Mouse (Mus musculus): ENCODE measurements around the gene Tapbp. TPM values are rescaled to one million over a fixed set of nuclear protein-coding genes. Genes with fewer than 3 reads are reported as not detected.
"Not testable (repeated sequence)": the region's sequence is repeated elsewhere in the genome, so short reads cannot be mapped to it uniquely, and the experiment has no call there.

Gene Tapbp
- total RNA-seq, 1 experiment from 2014 or later, result 198 TPM

- ATAC-seq (ENCODE audit: extremely low read depth, insufficient number of reproducible peaks, low FRiP score, poor library complexity, severe bottlenecking), result no peak
Observed at GRCm38 (mm10) chr17:33902079-33902478, 13.6 kb upstream of the Tapbp start.

GRCm38 (mm10) chr17:33902491-33902890 lies 13.2 kb upstream of the Tapbp start:
- no peak for ATAC-seq (ENCODE audit: extremely low read depth, insufficient number of reproducible peaks, low FRiP score, poor library complexity, severe bottlenecking)

GRCm38 (mm10) chr17:33903911-33904651 lies 11.6 kb upstream of the Tapbp start:
- ATAC-seq (ENCODE audit: extremely low read depth, insufficient number of reproducible peaks, low FRiP score, poor library complexity, severe bottlenecking), result not testable (repeated sequence)

GRCm38 (mm10) chr17:33904835-33905234 lies 10.9 kb upstream of the Tapbp start, which contains the start of gene Platr17:
Gene Platr17, plus strand, starts transcription at chr17:33905135.
- not testable (repeated sequence) for ATAC-seq (ENCODE audit: extremely low read depth, insufficient number of reproducible peaks, low FRiP score, poor library complexity, severe bottlenecking)

GRCm38 (mm10) chr17:33908331-33909076 lies 7.2 kb upstream of the Tapbp start:
- ATAC-seq (ENCODE audit: extremely low read depth, insufficient number of reproducible peaks, low FRiP score, poor library complexity, severe bottlenecking), result peak; percentile 4; the same call in 1 of the 2 replicates

- ATAC-seq (ENCODE audit: extremely low read depth, insufficient number of reproducible peaks, low FRiP score, poor library complexity, severe bottlenecking), result peak; percentile 88
Observed at GRCm38 (mm10) chr17:33909077-33909868, 6.4 kb upstream of the Tapbp start, which contains the start of gene Daxx. Gene Daxx, plus strand, starts transcription at chr17:33909414.

GRCm38 (mm10) chr17:33909869-33910250 lies 5.8 kb upstream of the Tapbp start:
- ATAC-seq (ENCODE audit: extremely low read depth, insufficient number of reproducible peaks, low FRiP score, poor library complexity, severe bottlenecking), result no peak

- no peak for ATAC-seq (ENCODE audit: extremely low read depth, insufficient number of reproducible peaks, low FRiP score, poor library complexity, severe bottlenecking)
Observed at GRCm38 (mm10) chr17:33910346-33911051, 5.2 kb upstream of the Tapbp start.

- ATAC-seq (ENCODE audit: extremely low read depth, insufficient number of reproducible peaks, low FRiP score, poor library complexity, severe bottlenecking), result no peak
Observed at GRCm38 (mm10) chr17:33911052-33911812, 4.5 kb upstream of the Tapbp start.

GRCm38 (mm10) chr17:33911813-33912414 lies 3.8 kb upstream of the Tapbp start:
- ATAC-seq (ENCODE audit: extremely low read depth, insufficient number of reproducible peaks, low FRiP score, poor library complexity, severe bottlenecking), result no peak

- ATAC-seq (ENCODE audit: extremely low read depth, insufficient number of reproducible peaks, low FRiP score, poor library complexity, severe bottlenecking), result no peak
Observed at GRCm38 (mm10) chr17:33913264-33913663, 2.4 kb upstream of the Tapbp start.

- no peak for ATAC-seq (ENCODE audit: extremely low read depth, insufficient number of reproducible peaks, low FRiP score, poor library complexity, severe bottlenecking)
Observed at GRCm38 (mm10) chr17:33913905-33914304, 1.8 kb upstream of the Tapbp start.

- no peak for ATAC-seq (ENCODE audit: extremely low read depth, insufficient number of reproducible peaks, low FRiP score, poor library complexity, severe bottlenecking)
Observed at GRCm38 (mm10) chr17:33914969-33915391, 719 bp upstream of the Tapbp start.

- no peak for ATAC-seq (ENCODE audit: extremely low read depth, insufficient number of reproducible peaks, low FRiP score, poor library complexity, severe bottlenecking)
Observed at GRCm38 (mm10) chr17:33916294-33916693, 595 bp downstream of the Tapbp start.

GRCm38 (mm10) chr17:33916847-33917655 lies 1.4 kb downstream of the Tapbp start:
- no peak for ATAC-seq (ENCODE audit: extremely low read depth, insufficient number of reproducible peaks, low FRiP score, poor library complexity, severe bottlenecking)

GRCm38 (mm10) chr17:33917656-33918292 lies 2.1 kb downstream of the Tapbp start:
- no peak for ATAC-seq (ENCODE audit: extremely low read depth, insufficient number of reproducible peaks, low FRiP score, poor library complexity, severe bottlenecking)

Measured in neutrophil, adult 5-6 weeks (primary cell).